Mouse (Mus musculus) gastrocnemius, adult 18-20 months (tissue): Measurements from ENCODE around the gene Cgref1. TPM values are rescaled to one million over a fixed set of nuclear protein-coding genes. Genes with fewer than 3 reads are reported as not detected.

ENCODE experiments used
- DNase-seq: peaks from one replicate; pipeline ENCODE4 v3.0.0; 2021; ENCODE audit warnings: low spot score
- total RNA-seq, 2 experiments: library from RNA; stranded (reverse); gene quantifications; 2 replicates each; pipeline ENCODE4 v1.2.3; 2021

Cgref1 gene
- total RNA-seq, 2 experiments from 2014 or later: 3.0 to 3.9 TPM

GRCm38 (mm10) chr5:30950922-30951321 lies 5.5 kb upstream of the Cgref1 start:
- DNase-seq: no peak

GRCm38 (mm10) chr5:30950451-30950850 lies 5.1 kb upstream of the Cgref1 start:
- DNase-seq: no peak

GRCm38 (mm10) chr5:30949654-30950326 lies 4.4 kb upstream of the Cgref1 start:
- peak; percentile 90 for DNase-seq

GRCm38 (mm10) chr5:30948620-30949019 lies 3.2 kb upstream of the Cgref1 start:
- DNase-seq: no peak

- DNase-seq: no peak
Observed at GRCm38 (mm10) chr5:30944344-30944743, 1.0 kb downstream of the Cgref1 start.

- DNase-seq: no peak
Observed at GRCm38 (mm10) chr5:30943004-30943403, 2.4 kb downstream of the Cgref1 start.

- no peak for DNase-seq
Observed at GRCm38 (mm10) chr5:30934725-30935461, 10.5 kb downstream of the Cgref1 start.

- DNase-seq: no peak
Observed at GRCm38 (mm10) chr5:30933705-30934104, 11.7 kb downstream of the Cgref1 start.

- peak; percentile 60 for DNase-seq
Observed at GRCm38 (mm10) chr5:30931378-30931777, 14.0 kb downstream of the Cgref1 start.

- DNase-seq: no peak
Observed at GRCm38 (mm10) chr5:30930846-30931245, 14.5 kb downstream of the Cgref1 start.

- peak; percentile 87 for DNase-seq
Observed at GRCm38 (mm10) chr5:30930121-30930520, 15.3 kb downstream of the Cgref1 start.

GRCm38 (mm10) chr5:30927945-30928529 lies 17.4 kb downstream of the Cgref1 start:
- no peak for DNase-seq

GRCm38 (mm10) chr5:30926073-30926472 lies 19.3 kb downstream of the Cgref1 start:
- no peak for DNase-seq

GRCm38 (mm10) chr5:30925217-30925616 lies 20.2 kb downstream of the Cgref1 start:
- no peak for DNase-seq

GRCm38 (mm10) chr5:30924614-30925013 lies 20.8 kb downstream of the Cgref1 start:
- no peak for DNase-seq

GRCm38 (mm10) chr5:30923119-30923518 lies 22.3 kb downstream of the Cgref1 start:
- DNase-seq: no peak

GRCm38 (mm10) chr5:30922581-30923041 lies 22.8 kb downstream of the Cgref1 start:
- no peak for DNase-seq

- peak; percentile 91 for DNase-seq
Observed at GRCm38 (mm10) chr5:30921256-30922033, 23.9 kb downstream of the Cgref1 start, which contains the start of gene Khk. Gene Khk, plus strand, starts transcription at chr5:30921431.

GRCm38 (mm10) chr5:30920621-30921020 lies 24.8 kb downstream of the Cgref1 start:
- DNase-seq: no peak

GRCm38 (mm10) chr5:30919831-30920614 lies 25.4 kb downstream of the Cgref1 start:
- DNase-seq: no peak

- no peak for DNase-seq
Observed at GRCm38 (mm10) chr5:30918691-30919090, 26.7 kb downstream of the Cgref1 start.
